Mouse (Mus musculus) liver, embryonic 14.5 days (tissue): ENCODE results near the gene Trim30b. TPM values are rescaled to one million over a fixed set of nuclear protein-coding genes. Genes with fewer than 3 reads are reported as not detected.

Experiments
- ATAC-seq: fragments of 200-750 bp; cut with Nextera tagmentation; 2 replicates; pipeline ENCODE4 v1.8.0; 2017; ENCODE audit warnings: moderate number of reproducible peaks, mild to moderate bottlenecking, moderate library complexity; ENCODE audit not compliant: insufficient read depth
- DNase-seq, 3 experiments: peaks; one replicate each; pipeline ENCODE4 v3.0.0-alpha.2; 2012 to 2013; ENCODE audit warnings: low read depth in 3 of 3, low spot score in 3 of 3
- H3K27ac ChIP-seq: fragments of 300-500 bp; sonication (generic); 2 replicates; pipeline ENCODE4 v1.5.1; 2014; ENCODE audit warnings: moderate library complexity, mild to moderate bottlenecking, control low read depth, inconsistent platforms
- H3K27me3 ChIP-seq: fragments of 300-500 bp; sonication (generic); 2 replicates; pipeline ENCODE4 v1.6.1; 2014; ENCODE audit warnings: mild to moderate bottlenecking, low read length, moderate library complexity; ENCODE audit not compliant: control insufficient read depth, insufficient read depth
- H3K36me3 ChIP-seq: fragments of 300-500 bp; sonication (generic); replicated peaks from 2 replicates; pipeline ENCODE4 v1.6.1; 2014; ENCODE audit warnings: low read depth; ENCODE audit not compliant: control insufficient read depth, insufficient read depth
- H3K4me1 ChIP-seq, 2 experiments: fragments of 200-500 bp in 1 of 2; fragments of 300-500 bp in 1 of 2; sonication (generic) in 1 of 2; replicated peaks; 2 replicates each; pipeline ENCODE4 v1.6.1; 2012 to 2014; ENCODE audit warnings: antibody characterized with exemption in 1 of 2, inconsistent platforms in 1 of 2, low read length in 1 of 2; ENCODE audit not compliant: control insufficient read depth in 2 of 2, insufficient read depth in 2 of 2
- H3K4me2 ChIP-seq: fragments of 300-500 bp; sonication (generic); 2 replicates; pipeline ENCODE4 v1.6.1; 2014; ENCODE audit warnings: low read depth, mild to moderate bottlenecking, control low read depth, moderate library complexity
- H3K4me3 ChIP-seq, 2 experiments: fragments of 200-500 bp in 1 of 2; fragments of 300-500 bp in 1 of 2; sonication (generic) in 1 of 2; 2 replicates each; pipeline ENCODE4 v1.5.1; 2012 to 2014; ENCODE audit warnings: low read depth in 2 of 2, low read length in 2 of 2, mild to moderate bottlenecking in 2 of 2, control low read depth in 1 of 2, inconsistent platforms in 1 of 2, moderate library complexity in 1 of 2; ENCODE audit not compliant: insufficient read depth in 1 of 2
- H3K9ac ChIP-seq: fragments of 300-500 bp; sonication (generic); replicated peaks from 2 replicates; pipeline ENCODE4 v1.6.1; 2014; ENCODE audit warnings: mild to moderate bottlenecking, control low read depth, moderate library complexity
- H3K9me3 ChIP-seq: fragments of 300-500 bp; sonication (generic); 2 replicates; pipeline ENCODE4 v1.6.1; 2016; ENCODE audit warnings: low read length, mixed read lengths; ENCODE audit not compliant: control insufficient read depth
- CTCF ChIP-seq: IDR thresholded peaks from 2 replicates; pipeline ENCODE4 v1.5.1; 2016; ENCODE audit warnings: antibody characterized with exemption, low read depth, control low read depth
- EP300 ChIP-seq: IDR thresholded peaks from 2 replicates; pipeline ENCODE4 v1.6.1; 2016; ENCODE audit warnings: antibody characterized with exemption, low read depth
- WGBS: fragments of 180-500 bp; shearing (Covaris S2); extraction: QIAGEN DNeasy Blood & Tissue Kit; methylation state at CpG from one replicate; pipeline ENCODE4 v1.1.7; 2014; ENCODE audit not compliant: insufficient replicate concordance; 5-methylcytosine and 5-hydroxymethylcytosine counted together
- polyA plus RNA-seq, 2 experiments: library from polyadenylated mRNA; depleted of rRNA in 1 of 2; stranded (reverse) in 1 of 2; unstranded in 1 of 2; fragments of >200 nt; fragmentation: Nextera tagmentation in 1 of 2; extraction: Ambion mirVana in 1 of 2; gene quantifications; 2 replicates each; pipeline versions ENCODE4 v1.2.1 to v1.2.3; 2012 to 2014

The Trim30b gene
- polyA plus RNA-seq (2012; rRNA removed) (0.10 and 0.19 TPM in 2 replicates), polyA plus RNA-seq (2014; fragmentation: Nextera tagmentation; extraction: Ambion mirVana) (0.09 and 0.27 TPM in 2 replicates)

- no peak within 1 kb of the TSS for H3K4me2 ChIP-seq
- H3K36me3 ChIP-seq = no peaks in the 10 kb centered on the region
- H3K27ac ChIP-seq = no peak within 1 kb of the TSS
- no peak within 1 kb of the TSS for H3K9ac ChIP-seq
- ATAC-seq (peak; percentile 47; the same call in 1 of the 2 replicates), DNase-seq (peak in 1 of 3 experiments; percentile 10)
- TF ChIP-seq EP300 = no peak
- TF ChIP-seq CTCF = peak; percentile 30; the same call in 1 of the 2 replicates
- WGBS = 45% methylated on average over 1 of the region's 1 CpGs
- no peak within 1 kb of the TSS for H3K4me3 ChIP-seq
- H3K4me1 ChIP-seq = no peaks in the 10 kb centered on the region
- H3K27me3 ChIP-seq = no peaks in the 10 kb centered on the region
- H3K9me3 ChIP-seq = no peaks in the 10 kb centered on the region
Measured at GRCm38 (mm10) chr7:104369736-104370414, at the start of gene Trim30b. TSS of gene Trim30b (minus strand) at chr7:104369884.

GRCm38 (mm10) chr7:104404460-104404950 lies 34.8 kb upstream of the Trim30b start:
- no peaks in the 10 kb centered on the region for H3K9me3 ChIP-seq
- no peak overlapping the region for H3K4me2 ChIP-seq
- no peak overlapping the region for H3K4me3 ChIP-seq
- H3K27ac ChIP-seq = no peak overlapping the region
- H3K9ac ChIP-seq = no peak overlapping the region
- H3K36me3 ChIP-seq = no peaks in the 10 kb centered on the region
- no peak for DNase-seq
- WGBS = 73% methylated on average over 3 of the region's 3 CpGs
- no peaks in the 10 kb centered on the region for H3K4me1 ChIP-seq
- TF ChIP-seq EP300 = no peak
- H3K27me3 ChIP-seq = no peaks in the 10 kb centered on the region
- ATAC-seq = no peak

GRCm38 (mm10) chr7:104401140-104401539 lies 31.5 kb upstream of the Trim30b start:
- TF ChIP-seq EP300 (no peak), CTCF (no peak)
- H3K27ac ChIP-seq = no peak overlapping the region
- H3K4me1 ChIP-seq = no peaks in the 10 kb centered on the region
- no peak overlapping the region for H3K4me3 ChIP-seq
- ATAC-seq (0 out of 2 replicates have a peak, but pooled peaks have one; percentile 37), DNase-seq (no peak)
- H3K9ac ChIP-seq = no peak overlapping the region
- no peaks in the 10 kb centered on the region for H3K36me3 ChIP-seq
- H3K4me2 ChIP-seq = no peak overlapping the region
- no peaks in the 10 kb centered on the region for H3K27me3 ChIP-seq
- no peaks in the 10 kb centered on the region for H3K9me3 ChIP-seq

- TF ChIP-seq CTCF (no peak), EP300 (no peak)
- WGBS = 21% methylated on average over 1 of the region's 1 CpGs
- no peaks in the 10 kb centered on the region for H3K4me1 ChIP-seq
- no peak within 1 kb of the TSS for H3K27ac ChIP-seq
- no peaks in the 10 kb centered on the region for H3K9me3 ChIP-seq
- no peak within 1 kb of the TSS for H3K4me2 ChIP-seq
- DNase-seq (no peak), ATAC-seq (no peak)
- no peaks in the 10 kb centered on the region for H3K27me3 ChIP-seq
- no peaks in the 10 kb centered on the region for H3K36me3 ChIP-seq
- H3K4me3 ChIP-seq = no peak within 1 kb of the TSS
- no peak within 1 kb of the TSS for H3K9ac ChIP-seq
Measured at GRCm38 (mm10) chr7:104400698-104401097, 31.0 kb upstream of the Trim30b start, which contains the start of gene Trim30c. TSS of gene Trim30c (minus strand) at chr7:104400837.

- no peak for ATAC-seq
- no peak overlapping the region for H3K4me3 ChIP-seq
- no peaks in the 10 kb centered on the region for H3K4me1 ChIP-seq
- no peaks in the 10 kb centered on the region for H3K27me3 ChIP-seq
- no peak overlapping the region for H3K27ac ChIP-seq
- no peak overlapping the region for H3K4me2 ChIP-seq
- H3K9me3 ChIP-seq = no peaks in the 10 kb centered on the region
- 59% methylated on average over 1 of the region's 1 CpGs for WGBS
- no peak overlapping the region for H3K9ac ChIP-seq
- H3K36me3 ChIP-seq = no peaks in the 10 kb centered on the region
- DNase-seq = no peak
- no peak for TF ChIP-seq EP300
- TF ChIP-seq CTCF = no peak
Measured at GRCm38 (mm10) chr7:104398492-104398891, 28.8 kb upstream of the Trim30b start.
